Mouse (Mus musculus) lung, postnatal 14 days (tissue): ENCODE data around the gene Nat8f2.
"Not testable (repeated sequence)": the region's sequence is repeated elsewhere in the genome, so short reads cannot be mapped to it uniquely, and the experiment has no call there.

ENCODE experiments used
- DNase-seq: peaks from one replicate; pipeline ENCODE4 v3.0.0; 2021

Nat8f2 gene

GRCm38 (mm10) chr6:85869006-85869405 lies at the start of gene Nat8f2:
Gene Nat8f2 (minus strand): TSS chr6:85869158.
- not testable (repeated sequence) for DNase-seq

GRCm38 (mm10) chr6:85918341-85918740 lies 49.4 kb upstream of the Nat8f2 start:
- not testable (repeated sequence) for DNase-seq

- no peak for DNase-seq
These were observed 47.6 kb upstream of the Nat8f2 start for GRCm38 (mm10) chr6:85916596-85916995.

DNA sequence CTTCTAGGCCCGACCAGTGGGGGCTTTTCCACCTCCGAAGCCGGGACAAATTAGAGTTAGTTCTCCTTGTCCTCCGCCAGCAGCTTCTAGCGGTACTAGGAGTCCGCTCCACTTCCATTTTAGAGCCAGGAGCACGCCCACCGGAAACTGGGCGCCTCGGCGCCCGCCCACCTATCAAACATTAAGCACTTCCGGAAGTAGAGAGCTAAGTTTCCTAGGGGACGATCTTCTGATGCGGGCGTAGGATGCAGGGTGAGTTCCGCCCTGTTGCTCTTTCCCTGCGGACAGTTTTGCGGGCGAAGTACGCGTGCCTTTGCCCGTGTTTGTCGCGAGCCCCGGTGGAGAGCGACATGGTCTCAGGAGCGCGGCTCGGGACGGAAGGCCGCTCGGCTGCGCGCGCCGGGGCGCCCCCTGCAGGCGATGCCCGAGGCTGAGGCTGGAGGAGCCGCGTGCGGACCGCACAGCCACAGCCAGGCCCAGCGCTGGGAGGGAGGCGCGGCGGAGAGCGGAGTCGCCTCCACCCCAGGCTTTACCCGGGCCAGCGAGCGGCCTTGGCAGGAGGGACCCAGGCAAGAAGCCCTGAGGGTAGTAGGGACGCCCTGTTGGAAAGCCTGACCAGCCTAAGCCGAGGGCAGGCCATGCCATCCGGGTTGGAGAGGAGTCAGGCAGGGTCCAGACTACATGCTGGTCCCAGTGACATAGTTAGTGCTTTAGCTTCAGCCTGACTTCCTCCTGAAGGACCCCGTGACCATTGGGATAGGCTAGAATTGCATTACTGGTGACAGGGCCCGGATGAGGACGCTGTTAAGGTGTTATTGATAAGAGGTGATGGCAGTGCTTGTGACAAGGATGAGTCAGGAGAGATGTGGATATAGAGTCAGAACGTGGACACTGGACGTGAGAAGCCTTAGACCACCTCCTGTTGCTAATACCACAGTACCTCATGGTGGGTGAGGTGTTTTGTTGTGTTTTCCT lies 46.9 kb upstream of the Nat8f2 start, which contains the start of gene Nat8f1:
Gene Nat8f1 (minus strand): TSS at position 149 of the 975 bp plus-strand sequence.
- DNase-seq, result peak; percentile 85

- no peak for DNase-seq
These were observed 46.2 kb upstream of the Nat8f2 start for GRCm38 (mm10) chr6:85915141-85915538.

DNA sequence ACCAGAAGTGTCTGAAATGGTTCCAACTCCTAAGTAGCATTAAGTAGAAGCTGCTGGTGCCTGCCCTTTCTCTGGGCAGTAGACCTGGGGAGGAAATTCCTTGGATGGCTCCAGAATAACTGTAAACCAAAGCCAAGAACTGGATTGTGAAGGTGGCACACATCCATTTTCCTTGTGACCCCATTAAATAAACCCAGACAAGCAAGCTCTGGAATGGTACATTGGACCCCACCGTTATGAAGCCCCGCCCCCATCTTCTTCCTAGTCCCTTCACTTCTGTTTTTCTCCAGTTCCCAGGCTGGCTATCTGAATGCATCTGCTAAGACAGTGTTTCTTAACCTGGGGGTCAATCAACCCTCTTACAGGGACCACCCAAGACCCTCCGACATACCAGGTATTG lies 42.6 kb upstream of the Nat8f2 start, which contains the start of gene Tprkb:
Gene Tprkb (plus strand): TSS at position 279 of the 400 bp plus-strand sequence.
- no peak for DNase-seq

DNA sequence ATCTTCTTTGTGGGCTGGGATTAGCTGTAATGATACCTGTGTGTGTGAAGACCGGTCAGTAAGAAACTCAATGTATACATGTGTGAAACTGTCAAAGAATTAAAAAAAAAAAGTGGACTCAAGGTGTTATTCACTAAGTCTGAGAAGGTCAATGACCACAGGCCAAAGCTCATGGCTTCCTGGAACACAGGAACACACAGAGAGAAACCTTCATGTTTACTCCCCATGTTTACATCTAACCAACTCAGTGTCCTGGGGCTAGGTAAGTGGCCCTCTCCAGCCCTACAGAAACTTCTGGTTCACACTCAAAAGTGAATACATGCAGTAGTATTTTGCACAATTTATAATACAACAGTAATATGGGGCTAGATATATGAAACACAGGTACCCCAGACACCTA lies 40.7 kb upstream of the Nat8f2 start:
- no peak for DNase-seq

DNA sequence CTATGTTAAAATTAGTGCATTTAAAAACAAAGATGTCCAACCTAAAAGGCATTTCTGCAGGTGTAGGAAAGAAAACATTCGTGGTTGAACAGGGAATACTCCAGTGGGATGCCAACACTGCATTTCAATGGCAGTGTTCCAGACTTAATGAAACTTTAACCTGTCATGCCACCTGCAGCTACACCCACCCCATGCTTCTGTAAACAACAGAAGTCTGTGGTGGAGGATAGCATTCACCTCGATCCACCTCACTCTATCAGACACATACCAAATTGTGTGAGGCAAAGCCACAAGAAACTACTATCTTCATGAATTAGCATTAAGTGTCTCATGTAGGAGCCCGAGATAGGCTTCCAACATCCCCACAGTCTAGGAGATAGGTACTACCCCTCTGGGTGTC lies 39.4 kb upstream of the Nat8f2 start:
- DNase-seq, result no peak

DNA sequence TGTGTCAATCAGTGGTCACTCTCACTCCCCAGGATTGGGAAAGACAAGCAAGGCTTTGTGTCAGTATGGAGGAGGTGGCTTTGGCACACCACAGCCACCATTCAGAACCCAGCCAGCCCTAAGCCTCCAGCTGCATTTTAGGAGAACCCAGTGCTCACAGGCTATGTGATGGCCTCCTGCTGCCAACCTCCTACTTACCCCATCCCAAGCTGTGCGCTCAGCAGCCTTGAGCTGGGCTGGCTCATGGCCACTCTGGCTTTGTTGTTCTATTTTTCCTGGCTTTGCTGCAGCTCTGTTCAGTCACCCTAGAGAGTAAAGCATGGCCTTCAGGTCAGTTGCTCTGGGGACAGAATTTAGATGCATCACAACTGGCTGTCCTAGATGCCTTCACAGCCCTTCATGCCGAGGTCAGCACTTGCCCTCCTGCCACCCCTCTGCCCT lies 38.0 kb upstream of the Nat8f2 start:
- peak; percentile 13 for DNase-seq

GRCm38 (mm10) chr6:85904642-85905061 lies 35.7 kb upstream of the Nat8f2 start, which contains the start of gene Nat8f4:
Gene Nat8f4 (minus strand): TSS chr6:85904884.
- DNase-seq, result peak; percentile 84

- DNase-seq, result no peak
These were observed 33.3 kb upstream of the Nat8f2 start for GRCm38 (mm10) chr6:85902303-85902702.

- DNase-seq, result not testable (repeated sequence)
These were observed 29.9 kb upstream of the Nat8f2 start for GRCm38 (mm10) chr6:85898596-85899475.

- peak; percentile 26 for DNase-seq
These were observed 26.2 kb upstream of the Nat8f2 start for GRCm38 (mm10) chr6:85895061-85895648.

GRCm38 (mm10) chr6:85888961-85889360 lies 20.0 kb upstream of the Nat8f2 start:
- DNase-seq, result no peak

DNA sequence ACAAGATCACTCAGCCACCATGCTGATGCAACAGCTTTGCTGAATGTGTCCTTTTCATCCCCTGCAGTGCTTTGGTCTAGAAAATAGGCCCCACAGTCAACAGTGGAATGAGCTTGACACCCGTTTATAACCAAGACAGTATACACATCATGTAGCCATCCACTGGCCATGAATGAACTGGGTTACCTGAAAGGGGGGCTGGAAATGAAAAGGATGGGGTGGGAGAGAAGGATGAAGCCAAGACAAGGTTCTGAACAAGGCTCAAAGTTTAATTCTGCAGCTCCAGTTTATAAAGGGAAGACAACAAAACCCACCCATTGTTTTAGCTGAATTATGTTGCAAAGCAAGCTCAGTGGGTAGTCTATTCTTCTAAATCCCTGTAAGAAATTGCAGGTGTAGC lies 15.4 kb upstream of the Nat8f2 start:
- DNase-seq, result no peak

GRCm38 (mm10) chr6:85883246-85883645 lies 14.3 kb upstream of the Nat8f2 start:
- DNase-seq, result not testable (repeated sequence)

GRCm38 (mm10) chr6:85867726-85868690 lies 950 bp downstream of the Nat8f2 start:
- DNase-seq, result no peak

DNA sequence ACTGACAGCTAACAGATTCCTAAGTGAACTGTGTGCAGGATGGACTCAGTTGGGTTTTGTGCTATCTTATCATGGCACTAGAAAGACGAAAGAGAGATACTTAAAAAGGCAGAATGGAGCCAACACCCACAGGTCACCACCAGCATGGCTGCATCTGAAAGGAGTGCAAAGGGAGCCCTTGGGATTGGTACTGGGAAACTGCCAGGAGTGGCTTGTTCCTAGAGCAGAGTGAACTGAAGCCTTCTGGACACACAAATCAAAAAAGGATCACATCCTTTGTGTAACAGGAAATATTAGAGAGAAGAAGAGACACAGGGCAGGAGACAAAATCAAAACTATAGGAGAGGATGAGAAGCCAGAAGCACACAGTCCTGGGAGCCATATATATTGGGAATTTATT lies 2.0 kb downstream of the Nat8f2 start:
- not testable (repeated sequence) for DNase-seq

DNA sequence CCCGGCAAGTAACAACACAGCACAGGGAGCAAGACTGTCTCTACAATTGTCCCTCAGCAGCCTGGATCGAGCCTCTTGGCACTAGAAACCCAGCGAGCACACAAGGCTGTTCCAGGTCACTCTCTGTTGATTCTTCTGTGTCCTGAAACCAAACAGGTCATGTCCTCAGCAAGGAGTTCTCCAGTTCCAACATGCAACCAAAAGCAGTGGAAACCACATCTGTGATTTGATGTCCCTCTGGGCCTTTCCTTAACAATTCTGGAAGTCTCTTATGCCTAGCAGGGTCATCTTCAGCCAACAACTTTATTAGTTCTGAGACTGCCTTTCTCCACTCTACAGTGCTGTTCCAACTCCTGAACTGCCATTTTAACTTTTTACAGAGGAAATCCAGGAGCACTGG lies 2.8 kb downstream of the Nat8f2 start:
- DNase-seq, result not testable (repeated sequence)

DNA sequence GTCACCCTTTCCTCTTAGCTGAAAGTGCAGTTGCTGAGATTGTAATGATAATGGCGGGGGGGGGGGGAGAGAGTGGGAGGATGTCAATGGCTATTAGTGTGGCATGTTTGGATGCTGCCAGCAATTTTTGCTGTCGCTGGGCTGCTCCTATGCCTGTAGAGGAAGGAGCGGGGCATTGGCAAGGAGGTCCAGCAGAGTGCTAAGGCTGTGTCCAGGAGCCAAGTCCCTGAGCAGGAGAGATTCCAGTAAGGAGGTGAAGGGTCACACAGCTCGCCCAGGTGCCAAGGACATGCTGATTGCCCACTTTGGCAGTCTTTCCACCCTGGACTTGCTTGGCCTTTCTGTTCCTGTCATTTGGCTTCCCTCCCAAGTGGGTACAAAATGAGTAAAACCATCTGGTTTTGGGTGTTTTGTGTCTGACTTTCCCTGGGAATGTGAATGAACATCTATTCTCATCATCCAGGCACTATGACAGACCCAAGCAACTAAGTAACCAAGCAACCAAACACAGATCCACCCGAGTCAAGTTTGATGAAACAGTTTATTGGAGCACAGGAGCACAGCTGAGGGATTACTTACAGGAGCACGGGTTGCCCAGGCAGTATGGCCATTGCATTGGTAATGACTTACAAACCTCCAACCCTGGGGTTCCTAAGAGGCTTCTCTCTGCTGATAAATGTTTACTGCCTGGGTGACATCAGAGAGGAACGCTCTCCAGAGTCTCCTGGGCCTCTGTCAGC lies 3.9 kb downstream of the Nat8f2 start:
- DNase-seq, result peak; percentile 2

GRCm38 (mm10) chr6:85863840-85864239 lies 5.1 kb downstream of the Nat8f2 start:
- DNase-seq, result no peak
